Mouse (Mus musculus): ENCODE measurements around the gene Ins2. TPM values are rescaled to one million over a fixed set of nuclear protein-coding genes. Genes with fewer than 3 reads are reported as not detected.

The Ins2 gene
- total and polyA plus RNA-seq, 3 experiments: not detected

Other genes with a start within 250 kb of the Ins2 start
- not detected in 2 replicates for gene Tnnt3, start 244.5 kb downstream of the Ins2 start, total RNA-seq (2012; rRNA removed)
- gene Tnnt3, start 244.5 kb downstream of the Ins2 start, polyA plus RNA-seq (2012; ENCODE audit: insufficient read depth in 1 of 2, insufficient read length in 2 of 2, low read depth in 1 of 2, low replicate concordance in 2 of 2, missing spikeins in 1 of 2): not detected
- gene Mrpl23, start 210.7 kb downstream of the Ins2 start, total RNA-seq (2012; rRNA removed): 48.2 and 57.6 TPM in 2 replicates
- 10 to 100 TPM in 1 of 2 experiments, not detected in 1; 11.4 TPM for gene Mrpl23, start 210.7 kb downstream of the Ins2 start, polyA plus RNA-seq (2012; ENCODE audit: insufficient read depth in 1 of 2, insufficient read length in 2 of 2, low read depth in 1 of 2, low replicate concordance in 2 of 2, missing spikeins in 1 of 2)
- not detected in 2 replicates for gene Igf2, start 76.6 kb downstream of the Ins2 start, total RNA-seq (2012; rRNA removed)
- gene Igf2, start 76.6 kb downstream of the Ins2 start, polyA plus RNA-seq (2012; ENCODE audit: insufficient read depth in 1 of 2, insufficient read length in 2 of 2, low read depth in 1 of 2, low replicate concordance in 2 of 2, missing spikeins in 1 of 2): not detected
- gene Gm49394, start 73.4 kb downstream of the Ins2 start, total RNA-seq (2012; rRNA removed): not detected in 2 replicates
- not detected for gene Gm49394, start 73.4 kb downstream of the Ins2 start, polyA plus RNA-seq (2012; ENCODE audit: insufficient read depth in 1 of 2, insufficient read length in 2 of 2, low read depth in 1 of 2, low replicate concordance in 2 of 2, missing spikeins in 1 of 2)
- gene Th, start 187.7 kb upstream of the Ins2 start, total RNA-seq (2012; rRNA removed): not detected in 2 replicates
- gene Th, start 187.7 kb upstream of the Ins2 start, polyA plus RNA-seq (2012; ENCODE audit: insufficient read depth in 1 of 2, insufficient read length in 2 of 2, low read depth in 1 of 2, low replicate concordance in 2 of 2, missing spikeins in 1 of 2): not detected
- not detected in 2 replicates for gene Ascl2, start 225.9 kb upstream of the Ins2 start, total RNA-seq (2012; rRNA removed)
- gene Ascl2, start 225.9 kb upstream of the Ins2 start, polyA plus RNA-seq (2012; ENCODE audit: insufficient read depth in 1 of 2, insufficient read length in 2 of 2, low read depth in 1 of 2, low replicate concordance in 2 of 2, missing spikeins in 1 of 2): not detected